Mouse (Mus musculus) hindbrain, embryonic 11.5 days (tissue): Measurements from ENCODE around the gene Spib. TPM values are rescaled to one million over a fixed set of nuclear protein-coding genes. Genes with fewer than 3 reads are reported as not detected.

Experiments used
- ATAC-seq: fragments of 200-750 bp; cut with Nextera tagmentation; 2 replicates; pipeline ENCODE4 v1.8.0; 2017; ENCODE audit warnings: mild to moderate bottlenecking, moderate TSS enrichment, moderate library complexity; ENCODE audit not compliant: low FRiP score
- DNase-seq: peaks from one replicate; pipeline ENCODE4 v3.0.0-alpha.2; 2015; ENCODE audit warnings: low spot score
- H3K27ac ChIP-seq: fragments of 300-500 bp; sonication (generic); 2 replicates; pipeline ENCODE4 v1.5.1; 2014; ENCODE audit warnings: mild to moderate bottlenecking, low read depth, low read length
- H3K27me3 ChIP-seq: fragments of 300-500 bp; sonication (generic); 2 replicates; pipeline ENCODE4 v1.6.1; 2014; ENCODE audit warnings: mild to moderate bottlenecking, low read length, moderate library complexity, mixed read lengths; ENCODE audit not compliant: control insufficient read depth, insufficient read depth
- H3K36me3 ChIP-seq: fragments of 300-500 bp; sonication (generic); 2 replicates; pipeline ENCODE4 v1.6.1; 2014; ENCODE audit warnings: mild to moderate bottlenecking, low read length, moderate library complexity, mixed read lengths; ENCODE audit not compliant: control insufficient read depth, insufficient read depth
- H3K4me1 ChIP-seq: fragments of 300-500 bp; sonication (generic); replicated peaks from 2 replicates; pipeline ENCODE4 v1.6.1; 2014; ENCODE audit warnings: low read length, mixed read lengths; ENCODE audit not compliant: control insufficient read depth, insufficient read depth
- H3K4me2 ChIP-seq: fragments of 300-500 bp; sonication (generic); replicated peaks from 2 replicates; pipeline ENCODE4 v1.6.1; 2014; ENCODE audit warnings: mild to moderate bottlenecking, low read depth, low read length
- H3K4me3 ChIP-seq: fragments of 300-500 bp; sonication (generic); 2 replicates; pipeline ENCODE4 v1.5.1; 2014; ENCODE audit warnings: low read depth, low read length
- H3K9ac ChIP-seq: fragments of 300-500 bp; sonication (generic); 2 replicates; pipeline ENCODE4 v1.6.1; 2014; ENCODE audit warnings: low read depth, low read length
- H3K9me3 ChIP-seq: fragments of 300-500 bp; sonication (generic); 2 replicates; pipeline ENCODE4 v1.6.1; 2016; ENCODE audit warnings: low read length; ENCODE audit not compliant: control insufficient read depth
- WGBS: fragments of 180-500 bp; shearing (Covaris S2); extraction: QIAGEN DNeasy Blood & Tissue Kit; methylation state at CpG from one replicate; pipeline ENCODE4 v1.1.7; 2014; 5-methylcytosine and 5-hydroxymethylcytosine counted together
- polyA plus RNA-seq: library from polyadenylated mRNA; unstranded; fragments of >200 nt; fragmentation: Nextera tagmentation; extraction: Ambion mirVana; gene quantifications from 2 replicates; pipeline ENCODE4 v1.2.1, GENCODE M21; 2014

The Spib gene
- polyA plus RNA-seq, result not detected in 2 replicates

DNA sequence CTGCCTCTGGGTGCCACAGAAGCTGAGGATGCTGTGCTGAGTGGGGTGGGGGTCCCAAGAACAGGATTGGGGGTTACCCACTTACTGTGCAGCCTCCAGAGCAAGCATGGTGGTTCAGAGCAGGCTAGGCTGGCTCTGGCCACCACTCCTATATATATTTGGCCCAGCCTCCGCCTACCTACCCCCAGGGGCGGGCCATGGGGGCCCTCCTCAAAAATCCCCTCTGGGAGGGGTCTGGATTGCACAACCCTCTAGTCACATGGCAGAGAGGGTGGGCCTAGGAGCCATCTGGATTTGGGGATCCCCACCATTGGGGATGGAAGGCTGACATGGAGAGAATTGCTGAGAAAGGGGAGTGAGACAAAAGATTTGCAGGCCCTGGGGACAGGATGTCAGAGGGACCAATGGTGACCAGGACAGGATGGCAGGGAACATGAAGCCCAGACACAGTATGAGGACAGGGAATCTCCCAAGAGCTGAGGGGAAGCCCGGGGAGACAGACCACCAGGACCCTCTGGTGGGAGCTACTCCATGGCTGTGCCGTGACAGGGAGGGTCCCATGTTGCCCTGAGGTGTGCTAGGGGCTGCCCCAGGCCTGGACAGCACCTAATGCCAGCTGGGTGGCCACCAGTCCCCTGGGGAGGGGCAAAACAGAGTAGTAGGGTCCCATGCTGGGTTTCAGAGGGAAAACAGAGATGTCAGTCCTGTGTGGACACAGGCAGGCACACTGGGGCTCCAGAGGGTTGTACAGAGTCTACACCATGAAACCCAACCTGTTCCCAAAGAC lies at the start of gene Spib:
Gene Spib (minus strand): TSS at position 126 of the 787 bp plus-strand sequence.
- no peaks in the 10 kb centered on the region for H3K9me3 ChIP-seq
- H3K4me3 ChIP-seq, result no peak within 1 kb of the TSS
- DNase-seq, result no peak
- H3K9ac ChIP-seq, result no peak within 1 kb of the TSS
- ATAC-seq, result no peak
- 81% methylated on average over 4 of the region's 4 CpGs for WGBS
- H3K27me3 ChIP-seq, result peaks cover 6% of the 10 kb centered on the region; the same call in 1 of the 2 replicates
- H3K4me2 ChIP-seq, result no peak within 1 kb of the TSS
- H3K27ac ChIP-seq, result no peak within 1 kb of the TSS
- peaks cover 4% of the 10 kb centered on the region; the same call in 1 of the 2 replicates for H3K4me1 ChIP-seq
- H3K36me3 ChIP-seq, result 0 out of 2 replicates have a peak, but pooled peaks cover 2% of the 10 kb centered on the region

- no peaks in the 10 kb centered on the region for H3K4me1 ChIP-seq
- 77% methylated on average over 6 of the region's 6 CpGs for WGBS
- 0 out of 2 replicates have a peak, but pooled peaks cover 2% of the 10 kb centered on the region for H3K27me3 ChIP-seq
- no peaks in the 10 kb centered on the region for H3K36me3 ChIP-seq
- ATAC-seq (no peak), DNase-seq (no peak)
- no peak overlapping the region for H3K9ac ChIP-seq
- H3K4me2 ChIP-seq, result no peak overlapping the region
- H3K4me3 ChIP-seq, result no peak overlapping the region
- no peaks in the 10 kb centered on the region for H3K9me3 ChIP-seq
- no peak overlapping the region for H3K27ac ChIP-seq
These were observed 49.8 kb upstream of the Spib start for GRCm38 (mm10) chr7:44581637-44582036.

DNA sequence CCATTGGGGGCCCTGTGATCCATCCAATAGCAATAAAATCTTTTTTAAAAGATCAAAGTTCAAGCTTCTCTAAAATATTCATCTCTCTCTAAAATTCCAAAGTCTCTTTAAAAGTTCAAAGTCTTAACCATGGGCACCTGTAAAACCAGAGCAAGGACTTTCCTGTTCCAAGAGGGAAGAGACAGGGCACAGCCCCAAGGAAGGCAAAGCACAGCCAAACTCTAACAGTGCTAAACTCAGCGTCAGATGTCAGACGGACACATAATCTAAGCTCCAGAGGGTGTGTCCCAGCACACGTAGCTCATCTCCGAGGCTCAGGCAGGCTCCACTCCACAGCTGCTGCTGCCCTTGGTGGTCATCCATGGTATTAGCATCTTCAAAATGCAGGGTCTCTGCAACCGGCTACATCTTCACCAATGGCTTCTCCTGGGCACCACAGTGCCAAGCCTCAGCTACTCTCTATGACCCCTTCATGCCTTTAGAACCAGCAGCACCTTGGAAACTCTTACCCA lies 44.5 kb upstream of the Spib start:
- Histone ChIP-seq H3K27me3 (no peaks in the 10 kb centered on the region), H3K9me3 (no peaks in the 10 kb centered on the region), H3K27ac (no peak overlapping the region), H3K9ac (no peak overlapping the region), H3K36me3 (no peaks in the 10 kb centered on the region), H3K4me1 (no peaks in the 10 kb centered on the region; the same call in 1 of the 2 replicates), H3K4me2 (no peak overlapping the region), H3K4me3 (no peak overlapping the region)
- DNase-seq, result no peak
- no peak for ATAC-seq
- 60% methylated on average over 5 of the region's 5 CpGs for WGBS

DNA sequence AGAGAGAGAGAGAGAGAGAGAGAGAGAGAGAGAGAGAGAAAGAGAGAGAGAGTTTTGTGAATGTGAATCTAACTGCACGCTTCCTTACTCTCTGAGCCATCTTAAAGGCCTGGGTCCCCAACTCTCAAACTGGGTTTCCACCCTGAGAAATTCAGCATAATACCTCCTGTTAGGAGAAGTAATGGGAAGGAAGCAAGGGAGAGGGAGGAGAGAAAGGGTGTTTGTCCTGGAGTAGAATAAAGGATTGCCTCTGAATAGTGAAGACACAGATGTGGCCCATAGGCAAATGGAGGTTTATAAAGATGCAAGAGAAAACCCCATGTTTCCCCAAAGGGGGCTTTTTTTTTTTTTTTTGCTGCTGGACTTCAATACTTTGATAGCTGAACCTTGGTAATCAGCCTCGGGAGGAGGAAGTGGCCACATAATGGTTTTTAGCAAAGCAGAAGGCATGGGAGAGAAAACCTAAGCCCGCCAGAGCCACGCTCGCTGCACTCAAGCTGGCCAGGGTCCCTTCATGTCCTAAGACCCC lies 41.1 kb upstream of the Spib start:
- Histone ChIP-seq H3K9me3 (no peaks in the 10 kb centered on the region), H3K27ac (no peak overlapping the region), H3K4me2 (no peak overlapping the region), H3K4me3 (no peak overlapping the region), H3K9ac (no peak overlapping the region), H3K27me3 (no peaks in the 10 kb centered on the region), H3K36me3 (no peaks in the 10 kb centered on the region), H3K4me1 (no peaks in the 10 kb centered on the region; the same call in 1 of the 2 replicates)
- DNase-seq (no peak), ATAC-seq (no peak)
- WGBS, result 72% methylated on average over 5 of the region's 5 CpGs

GRCm38 (mm10) chr7:44572213-44572701 lies 40.4 kb upstream of the Spib start, which contains the start of gene Napsa:
Gene Napsa, plus strand, starts transcription at chr7:44572380.
- Histone ChIP-seq H3K36me3 (no peaks in the 10 kb centered on the region), H3K27me3 (no peaks in the 10 kb centered on the region), H3K4me3 (no peak within 1 kb of the TSS), H3K9ac (no peak within 1 kb of the TSS), H3K4me1 (no peaks in the 10 kb centered on the region; the same call in 1 of the 2 replicates), H3K4me2 (no peak within 1 kb of the TSS), H3K27ac (no peak within 1 kb of the TSS), H3K9me3 (no peaks in the 10 kb centered on the region)
- ATAC-seq (no peak), DNase-seq (no peak)
- 41% methylated on average over 7 of the region's 7 CpGs for WGBS

DNA sequence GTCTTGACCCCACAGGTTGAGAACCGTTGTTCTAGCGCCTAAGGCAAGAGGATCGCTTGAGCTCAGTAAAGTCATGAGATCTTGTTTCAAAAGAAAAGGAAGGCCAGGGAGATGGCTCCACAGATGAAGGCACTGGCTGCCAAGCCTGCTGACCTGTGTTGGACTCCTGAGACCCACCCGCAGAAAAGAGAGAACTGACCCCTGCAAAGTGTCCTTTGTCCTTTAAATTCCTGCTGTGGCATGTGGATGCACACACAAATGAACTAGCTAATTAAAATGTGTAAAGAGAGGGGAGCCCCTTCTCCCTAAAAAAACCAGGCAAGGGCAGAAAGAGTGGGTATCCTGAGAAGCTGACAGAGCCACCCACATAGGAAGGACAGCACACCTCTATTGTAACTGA lies 39.9 kb upstream of the Spib start:
- 27% methylated on average over 4 of the region's 4 CpGs for WGBS
- Histone ChIP-seq H3K4me3 (no peak overlapping the region), H3K9ac (no peak overlapping the region), H3K4me1 (no peaks in the 10 kb centered on the region; the same call in 1 of the 2 replicates), H3K27ac (no peak overlapping the region), H3K36me3 (no peaks in the 10 kb centered on the region), H3K4me2 (no peak overlapping the region), H3K9me3 (no peaks in the 10 kb centered on the region), H3K27me3 (no peaks in the 10 kb centered on the region)
- DNase-seq (no peak), ATAC-seq (no peak)

- Histone ChIP-seq H3K4me1 (no peaks in the 10 kb centered on the region; the same call in 1 of the 2 replicates), H3K4me3 (no peak overlapping the region), H3K9me3 (no peaks in the 10 kb centered on the region), H3K9ac (no peak overlapping the region), H3K36me3 (no peaks in the 10 kb centered on the region), H3K27me3 (no peaks in the 10 kb centered on the region), H3K27ac (no peak overlapping the region), H3K4me2 (no peak overlapping the region)
- ATAC-seq, result no peak
- 89% methylated on average over 6 of the region's 6 CpGs for WGBS
- DNase-seq, result no peak
These were observed 39.1 kb upstream of the Spib start for GRCm38 (mm10) chr7:44570989-44571388.

GRCm38 (mm10) chr7:44568803-44569202 lies 36.9 kb upstream of the Spib start:
- Histone ChIP-seq H3K27me3 (no peaks in the 10 kb centered on the region), H3K36me3 (no peaks in the 10 kb centered on the region), H3K4me2 (no peak overlapping the region), H3K9ac (no peak overlapping the region), H3K27ac (no peak overlapping the region), H3K4me3 (no peak overlapping the region), H3K9me3 (no peaks in the 10 kb centered on the region), H3K4me1 (no peaks in the 10 kb centered on the region; the same call in 1 of the 2 replicates)
- ATAC-seq (no peak), DNase-seq (no peak)
- 81% methylated on average over 9 of the region's 9 CpGs for WGBS
